Mouse (Mus musculus) inflammation-experienced regulatory T-cells (primary cell): ENCODE measurements around the gene Mocs2. TPM values are rescaled to one million over a fixed set of nuclear protein-coding genes. Genes with fewer than 3 reads are reported as not detected.

ENCODE experiments used
- polyA plus RNA-seq, 2 experiments: library from polyadenylated mRNA; unstranded; fragments of 100-300 nt; shearing (Covaris generic); gene quantifications; one replicate each; pipeline ENCODE4 v1.2.1; 2017

The Mocs2 gene
- 10 to 100 TPM; 41.9 to 46.4 TPM for polyA plus RNA-seq

DNA sequence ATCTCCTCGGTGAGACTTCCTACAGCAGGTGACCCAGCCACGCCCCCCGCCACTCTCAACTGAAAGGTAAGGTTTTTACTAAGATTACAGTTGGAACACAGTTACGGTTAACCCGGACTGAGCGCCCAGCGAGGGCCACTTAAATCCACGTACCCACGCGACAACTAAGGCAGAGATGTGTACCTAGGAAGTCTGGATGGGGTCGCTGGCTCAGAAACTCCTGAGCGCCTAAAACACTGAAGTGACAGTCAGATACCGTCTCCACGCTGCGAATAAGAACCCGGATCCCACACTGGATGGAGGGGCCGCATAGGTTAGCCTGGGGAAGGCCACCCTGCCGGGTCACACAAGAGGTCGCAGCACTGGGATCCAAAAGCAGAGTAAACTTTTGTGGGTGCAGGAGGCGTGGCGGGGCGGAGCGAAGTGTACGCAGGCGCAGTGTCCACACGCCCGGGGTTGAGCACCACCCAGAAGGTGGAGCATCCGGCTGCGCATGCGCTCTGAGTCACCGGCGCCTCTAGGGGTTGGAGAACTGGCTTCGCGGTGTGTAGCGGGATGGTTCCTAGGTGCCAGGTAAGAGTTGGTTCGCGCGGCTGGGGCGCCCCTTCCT lies at the start of gene Mocs2:
Gene Mocs2, plus strand, starts transcription at position 486 of the 610 bp plus-strand sequence.

Other genes starting within 250 kb of the Mocs2 start
- gene Itga2, start 113.9 kb downstream of the Mocs2 start, polyA plus RNA-seq: 1 to 10 TPM; 3.6 to 4.1 TPM